Mouse (Mus musculus) midbrain, embryonic 11.5 days (tissue): Measurements from ENCODE around the gene Tkfc. TPM values are rescaled to one million over a fixed set of nuclear protein-coding genes. Genes with fewer than 3 reads are reported as not detected.
"Not testable (repeated sequence)": the region's sequence is repeated elsewhere in the genome, so short reads cannot be mapped to it uniquely, and the experiment has no call there.

ENCODE experiments used
- ATAC-seq: fragments of 200-750 bp; cut with Nextera tagmentation; 2 replicates; pipeline ENCODE4 v1.8.0; 2017; ENCODE audit warnings: moderate TSS enrichment, moderate library complexity; ENCODE audit not compliant: low FRiP score
- DNase-seq: peaks from one replicate; pipeline ENCODE4 v3.0.0; 2015; ENCODE audit warnings: low spot score; ENCODE audit errors: missing footprints
- H3K27ac ChIP-seq: fragments of 300-500 bp; sonication (generic); 2 replicates; pipeline ENCODE4 v1.5.1; 2014; ENCODE audit warnings: low read depth, low read length
- H3K27me3 ChIP-seq: fragments of 300-500 bp; sonication (generic); 2 replicates; pipeline ENCODE4 v1.6.1; 2014; ENCODE audit warnings: mild to moderate bottlenecking, low read length, moderate library complexity, mixed read lengths; ENCODE audit not compliant: control insufficient read depth, insufficient read depth
- H3K36me3 ChIP-seq: fragments of 300-500 bp; sonication (generic); 2 replicates; pipeline ENCODE4 v1.6.1; 2014; ENCODE audit warnings: mild to moderate bottlenecking, low read length, moderate library complexity, mixed read lengths; ENCODE audit not compliant: control insufficient read depth, insufficient read depth
- H3K4me1 ChIP-seq: fragments of 300-500 bp; sonication (generic); 2 replicates; pipeline ENCODE4 v1.6.1; 2014; ENCODE audit warnings: low read length; ENCODE audit not compliant: control insufficient read depth, insufficient read depth
- H3K4me2 ChIP-seq: fragments of 300-500 bp; sonication (generic); 2 replicates; pipeline ENCODE4 v1.6.1; 2014; ENCODE audit warnings: mild to moderate bottlenecking, moderate library complexity
- H3K4me3 ChIP-seq: fragments of 300-500 bp; sonication (generic); 2 replicates; pipeline ENCODE4 v1.5.1; 2014; ENCODE audit warnings: low read depth, low read length
- H3K9ac ChIP-seq: fragments of 300-500 bp; sonication (generic); 2 replicates; pipeline ENCODE4 v1.6.1; 2014; ENCODE audit warnings: low read length
- H3K9me3 ChIP-seq: fragments of 300-500 bp; sonication (generic); 2 replicates; pipeline ENCODE4 v1.6.1; 2016; ENCODE audit warnings: low read length; ENCODE audit not compliant: control insufficient read depth
- WGBS: fragments of 180-500 bp; shearing (Covaris S2); extraction: QIAGEN DNeasy Blood & Tissue Kit; methylation state at CpG from one replicate; pipeline ENCODE4 v1.1.7; 2014; 5-methylcytosine and 5-hydroxymethylcytosine counted together
- polyA plus RNA-seq: library from polyadenylated mRNA; unstranded; fragments of >200 nt; fragmentation: Nextera tagmentation; extraction: Ambion mirVana; gene quantifications from 2 replicates; pipeline ENCODE4 v1.2.1, GENCODE M21; 2014

Tkfc gene
- polyA plus RNA-seq, 1 experiment from 2014 or later, result 23.9 TPM

DNA sequence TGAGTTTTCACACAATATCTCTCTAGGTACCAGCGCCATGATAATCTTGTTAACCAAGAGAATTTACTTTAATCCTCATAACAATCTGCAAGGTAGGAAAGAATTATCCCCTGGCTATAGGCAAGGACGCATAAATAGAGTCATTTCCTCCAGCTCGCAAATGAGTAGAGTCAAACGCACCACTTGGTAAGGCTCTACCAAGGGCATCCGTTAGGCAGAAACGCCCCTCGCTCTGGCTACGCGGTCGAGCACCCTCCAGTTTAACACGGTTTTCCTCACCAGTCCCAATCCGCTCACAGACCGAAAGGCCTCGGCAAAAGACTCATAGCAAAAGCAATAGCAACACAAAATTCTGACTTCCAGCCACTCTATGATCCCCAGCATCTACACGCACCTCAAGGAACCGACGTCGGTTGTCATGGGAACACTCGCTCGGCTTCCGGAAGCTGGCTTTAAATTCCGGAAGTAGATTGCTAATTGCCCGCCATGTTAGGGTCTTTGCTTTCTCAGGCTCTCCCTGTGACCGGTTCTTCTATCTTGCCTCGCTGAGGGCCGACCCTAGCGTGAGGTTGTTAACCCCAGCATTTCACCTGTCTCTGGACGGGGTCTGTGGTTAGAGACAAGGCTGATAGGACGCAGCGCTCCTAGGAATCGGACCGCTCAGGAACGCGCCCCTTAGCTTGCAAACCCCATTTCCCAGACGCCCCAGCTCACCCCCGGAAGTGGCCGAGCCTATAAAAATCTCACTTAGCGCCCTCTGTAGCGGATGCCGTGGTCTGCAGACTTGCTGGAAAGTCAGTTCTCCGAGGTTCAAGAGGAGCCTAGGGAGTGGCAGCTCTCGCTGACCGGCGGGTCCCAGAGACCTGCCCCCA lies 28.5 kb downstream of the Tkfc start, which contains the start of the genes Cyb561a3 and Tmem138:
Cyb561a3 (plus strand) TSS at position 483 of the 872 bp plus-strand sequence.
Tmem138 (minus strand) TSS at position 673 of the 872 bp plus-strand sequence.
- H3K4me1 ChIP-seq, result peaks cover 5% of the 10 kb centered on the region; the same call in 1 of the 2 replicates
- H3K9ac ChIP-seq, result peak within 1 kb of the TSS; percentile 83
- DNase-seq (peak; percentile 99), ATAC-seq (peak; percentile 96)
- H3K27ac ChIP-seq, result peak within 1 kb of the TSS; percentile 70
- H3K4me2 ChIP-seq, result peak within 1 kb of the TSS; percentile 77
- under 1% methylated on average over 44 of the region's 44 CpGs for WGBS
- no peaks in the 10 kb centered on the region for H3K9me3 ChIP-seq
- peaks cover 10% of the 10 kb centered on the region; the same call in 1 of the 2 replicates for H3K36me3 ChIP-seq
- no peaks in the 10 kb centered on the region for H3K27me3 ChIP-seq
- peak within 1 kb of the TSS; percentile 70 for H3K4me3 ChIP-seq

GRCm38 (mm10) chr19:10569627-10570026 lies 35.8 kb downstream of the Tkfc start:
- 94% methylated on average over 6 of the region's 6 CpGs for WGBS
- no peak for ATAC-seq
- H3K27ac ChIP-seq, result no peak overlapping the region
- H3K4me3 ChIP-seq, result no peak overlapping the region
- no peaks in the 10 kb centered on the region for H3K9me3 ChIP-seq
- no peak for DNase-seq
- no peak overlapping the region for H3K9ac ChIP-seq
- no peaks in the 10 kb centered on the region for H3K27me3 ChIP-seq
- no peaks in the 10 kb centered on the region for H3K4me1 ChIP-seq
- no peak overlapping the region for H3K4me2 ChIP-seq
- peaks cover 18% of the 10 kb centered on the region for H3K36me3 ChIP-seq

DNA sequence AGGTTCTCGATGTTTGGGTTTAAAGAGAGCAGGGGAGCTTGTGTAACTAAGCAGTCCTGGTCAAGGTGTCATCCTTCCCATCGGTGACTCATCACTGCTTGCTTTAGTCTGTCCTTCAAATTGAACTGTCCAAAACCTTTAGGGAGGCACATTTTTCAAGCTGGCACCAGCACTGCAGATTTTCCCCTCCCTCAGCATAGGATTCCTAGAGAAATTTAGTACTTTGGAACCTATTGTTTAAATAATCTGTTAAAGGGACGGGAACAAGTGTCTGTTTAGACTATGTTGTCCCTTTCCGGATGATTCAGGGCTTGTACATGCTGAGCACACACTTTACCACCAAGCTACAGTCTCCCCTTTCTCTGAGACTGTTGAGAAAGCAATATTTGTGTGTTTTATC lies 40.2 kb downstream of the Tkfc start:
- ATAC-seq (no peak), DNase-seq (no peak)
- Histone ChIP-seq H3K27ac (no peak overlapping the region), H3K27me3 (no peaks in the 10 kb centered on the region), H3K4me2 (no peak overlapping the region), H3K9ac (no peak overlapping the region), H3K4me1 (no peaks in the 10 kb centered on the region), H3K4me3 (no peak overlapping the region), H3K36me3 (peaks cover 3% of the 10 kb centered on the region; the same call in 1 of the 2 replicates), H3K9me3 (no peaks in the 10 kb centered on the region)
- WGBS, result 80% methylated on average over 4 of the region's 4 CpGs

GRCm38 (mm10) chr19:10564278-10564677 lies 41.2 kb downstream of the Tkfc start:
- DNase-seq, result no peak
- WGBS, result 76% methylated on average over 6 of the region's 6 CpGs
- no peak overlapping the region for H3K9ac ChIP-seq
- H3K27ac ChIP-seq, result no peak overlapping the region
- H3K27me3 ChIP-seq, result no peaks in the 10 kb centered on the region
- H3K36me3 ChIP-seq, result no peaks in the 10 kb centered on the region
- ATAC-seq, result no peak
- no peak overlapping the region for H3K4me3 ChIP-seq
- H3K9me3 ChIP-seq, result no peaks in the 10 kb centered on the region
- H3K4me2 ChIP-seq, result no peak overlapping the region
- H3K4me1 ChIP-seq, result no peaks in the 10 kb centered on the region

GRCm38 (mm10) chr19:10562351-10562750 lies 43.1 kb downstream of the Tkfc start:
- no peaks in the 10 kb centered on the region for H3K4me1 ChIP-seq
- no peaks in the 10 kb centered on the region for H3K36me3 ChIP-seq
- no peaks in the 10 kb centered on the region for H3K27me3 ChIP-seq
- no peak for DNase-seq
- H3K4me3 ChIP-seq, result no peak overlapping the region
- H3K27ac ChIP-seq, result no peak overlapping the region
- H3K9ac ChIP-seq, result no peak overlapping the region
- H3K4me2 ChIP-seq, result no peak overlapping the region
- H3K9me3 ChIP-seq, result no peaks in the 10 kb centered on the region
- 72% methylated on average over 5 of the region's 5 CpGs for WGBS
- no peak for ATAC-seq

DNA sequence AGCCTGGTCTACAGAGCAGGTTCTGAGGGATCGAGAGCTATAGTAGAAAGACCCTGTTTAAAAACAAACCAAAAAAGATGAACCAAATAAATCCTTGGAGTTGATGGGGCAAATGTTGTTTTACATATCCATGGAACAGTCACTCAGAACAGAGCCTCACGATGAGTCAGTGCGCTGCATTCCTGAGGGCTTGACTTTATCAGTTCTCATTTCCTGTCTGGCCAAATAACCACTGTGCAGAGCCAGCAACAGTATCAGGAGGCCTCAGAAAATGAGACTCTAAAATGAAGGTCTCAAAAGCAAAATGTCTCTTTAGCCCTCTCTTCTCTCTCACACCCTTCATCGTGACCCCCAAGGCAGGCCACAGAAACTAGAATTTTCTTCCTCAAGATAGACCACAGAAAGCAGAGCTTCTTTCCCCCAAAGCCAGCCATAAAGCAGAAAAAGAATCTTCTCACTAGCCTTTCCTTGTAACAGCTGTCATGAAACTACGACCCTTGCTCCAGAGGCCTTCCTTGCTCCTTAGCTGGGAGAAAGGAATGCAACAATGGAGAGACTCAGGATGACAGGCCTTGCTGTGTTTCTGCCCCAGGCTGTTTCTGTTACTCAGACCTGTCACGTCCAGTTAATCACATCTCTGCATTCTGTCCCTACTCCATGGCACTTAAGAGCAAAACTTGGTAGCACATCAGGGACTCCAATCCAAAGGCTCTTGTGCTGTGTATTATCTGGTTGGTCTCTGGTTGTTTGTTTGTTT lies 43.7 kb downstream of the Tkfc start:
- Histone ChIP-seq H3K27me3 (no peaks in the 10 kb centered on the region), H3K9me3 (no peaks in the 10 kb centered on the region), H3K27ac (no peak overlapping the region), H3K4me2 (no peak overlapping the region), H3K9ac (no peak overlapping the region), H3K4me3 (no peak overlapping the region), H3K36me3 (no peaks in the 10 kb centered on the region), H3K4me1 (no peaks in the 10 kb centered on the region)
- WGBS, result 77% methylated on average over 6 of the region's 6 CpGs
- ATAC-seq (no peak), DNase-seq (no peak)

DNA sequence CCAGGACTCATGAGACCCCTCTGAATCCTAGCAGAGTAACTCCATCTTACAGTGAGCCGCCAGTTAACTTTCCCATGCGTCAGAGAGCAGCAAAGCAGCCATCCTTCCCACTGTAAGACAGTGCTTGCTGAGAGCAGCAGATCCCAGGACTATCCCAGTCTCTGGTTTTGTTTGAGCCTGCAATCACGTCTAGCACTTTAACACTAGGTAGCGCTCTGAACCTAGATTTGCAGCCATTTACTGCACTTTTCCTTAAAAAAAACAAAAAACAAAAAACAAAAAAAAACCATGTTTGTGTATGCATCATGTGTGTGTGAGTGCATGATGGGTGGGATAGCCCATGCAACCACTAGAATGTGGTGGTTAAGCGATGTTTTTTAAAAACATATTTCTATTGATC lies 45.3 kb downstream of the Tkfc start:
- no peaks in the 10 kb centered on the region for H3K9me3 ChIP-seq
- no peak for ATAC-seq
- H3K9ac ChIP-seq, result no peak overlapping the region
- no peaks in the 10 kb centered on the region for H3K36me3 ChIP-seq
- 36% methylated on average over 5 of the region's 5 CpGs for WGBS
- no peak for DNase-seq
- no peak overlapping the region for H3K4me3 ChIP-seq
- peaks cover 6% of the 10 kb centered on the region for H3K4me1 ChIP-seq
- H3K4me2 ChIP-seq, result no peak overlapping the region
- no peaks in the 10 kb centered on the region for H3K27me3 ChIP-seq
- no peak overlapping the region for H3K27ac ChIP-seq

GRCm38 (mm10) chr19:10557837-10558375 lies 47.5 kb downstream of the Tkfc start:
- H3K4me3 ChIP-seq, H3K27ac ChIP-seq, H3K36me3 ChIP-seq, H3K4me2 ChIP-seq, H3K9ac ChIP-seq, ATAC-seq, H3K27me3 ChIP-seq, H3K9me3 ChIP-seq: not testable (repeated sequence)
- peak; percentile 69 for DNase-seq
- H3K4me1 ChIP-seq, result peaks cover 11% of the 10 kb centered on the region
- WGBS, result 77% methylated on average over 4 of the region's 4 CpGs
